Mouse (Mus musculus) adrenal gland, postnatal 25 days (tissue): ENCODE data around the gene Slc26a8. TPM values are rescaled to one million over a fixed set of nuclear protein-coding genes. Genes with fewer than 3 reads are reported as not detected.
"Not testable (repeated sequence)": the region's sequence is repeated elsewhere in the genome, so short reads cannot be mapped to it uniquely, and the experiment has no call there.

ENCODE experiments used
- DNase-seq: peaks from one replicate; pipeline ENCODE4 v3.0.0; 2021; ENCODE audit warnings: mixed read lengths
- long read RNA-seq: library from polyadenylated mRNA; stranded (forward); transcript quantifications from one replicate; pipeline ENCODE4 v2.0.0, GENCODE M21; 2021
- total RNA-seq: library from RNA; stranded (reverse); gene quantifications from 2 replicates; pipeline ENCODE4 v1.2.3, GENCODE M21; 2021

Slc26a8 gene
- total RNA-seq = 1.9 TPM in 1 of 2 replicates, not detected in the other
- long read RNA-seq = 0 reads

DNA sequence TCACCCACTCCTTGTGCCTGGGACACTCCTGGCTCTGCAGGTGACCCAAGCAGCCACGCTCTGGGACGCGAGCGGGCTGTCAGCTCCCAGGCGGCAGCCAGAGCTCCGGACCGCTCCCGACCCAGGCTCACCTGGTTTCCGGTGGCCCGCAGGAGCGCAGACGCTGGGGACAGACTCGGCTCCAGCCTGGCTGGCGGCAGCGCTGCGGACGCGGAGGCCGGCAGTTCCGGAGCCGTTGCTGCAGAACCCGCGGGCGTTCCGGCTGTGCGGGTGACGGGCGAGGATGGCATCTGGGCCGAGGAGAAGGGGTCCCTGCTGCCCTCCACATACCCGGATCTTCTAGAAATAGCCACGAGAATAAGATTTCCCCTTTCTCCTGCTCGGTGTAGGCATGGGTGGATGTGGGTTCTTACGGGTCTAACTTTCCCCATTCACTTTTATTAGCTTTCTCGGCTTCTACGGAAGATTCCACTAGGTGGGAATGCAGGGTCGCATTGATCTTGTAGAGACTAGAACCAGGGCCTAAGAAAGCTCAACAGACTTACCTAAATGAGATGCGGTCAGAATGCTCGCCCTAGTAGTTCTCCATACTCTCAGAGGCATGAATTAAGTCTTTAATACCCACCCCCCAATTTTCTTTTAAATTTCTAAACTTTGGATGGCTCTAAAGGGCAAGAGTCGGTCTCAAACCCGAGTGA lies at the start of gene Slc26a8:
Gene Slc26a8, minus strand, starts transcription at position 648 of the 698 bp plus-strand sequence.
- DNase-seq = peak; percentile 32

DNA sequence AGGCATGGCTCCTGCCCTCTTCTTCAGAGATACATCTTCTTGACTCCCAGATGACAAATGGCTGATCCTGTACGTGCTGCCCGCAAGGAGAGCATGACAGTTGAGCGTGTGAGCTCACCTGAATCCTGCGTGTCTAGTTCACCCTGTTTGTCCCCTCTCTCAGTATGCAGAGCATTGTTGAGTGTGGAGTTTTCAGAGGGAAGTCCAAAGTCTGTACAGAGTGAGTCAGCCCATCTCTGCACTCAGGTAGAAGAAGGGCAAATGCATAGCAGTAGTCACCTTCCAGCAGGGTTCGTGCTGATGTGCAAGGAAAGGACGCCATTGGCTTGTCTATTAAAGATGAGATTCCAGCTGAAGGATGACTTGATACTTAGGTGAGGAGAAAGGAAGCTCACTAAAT lies 49.2 kb upstream of the Slc26a8 start:
- no peak for DNase-seq

DNA sequence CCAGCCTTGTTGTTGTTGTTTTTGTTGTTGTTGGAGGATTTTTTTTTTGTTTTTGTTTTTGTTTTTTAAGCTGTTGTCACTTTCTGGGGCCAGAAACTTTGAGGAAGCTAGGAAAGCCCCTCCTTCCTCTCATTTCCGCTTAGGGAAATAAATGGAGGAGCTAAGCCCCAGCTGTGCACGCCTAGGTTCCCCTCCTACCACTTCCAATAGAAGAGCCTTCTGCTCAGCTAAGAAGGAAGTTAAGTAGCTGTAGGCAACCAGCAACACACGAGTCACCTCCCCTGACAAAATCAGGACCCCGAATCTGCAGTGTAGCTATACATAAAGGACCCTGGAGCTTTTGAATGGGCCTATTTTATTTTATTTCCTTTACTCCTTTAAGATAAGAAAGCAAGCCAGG lies 47.9 kb upstream of the Slc26a8 start:
- DNase-seq = no peak

DNA sequence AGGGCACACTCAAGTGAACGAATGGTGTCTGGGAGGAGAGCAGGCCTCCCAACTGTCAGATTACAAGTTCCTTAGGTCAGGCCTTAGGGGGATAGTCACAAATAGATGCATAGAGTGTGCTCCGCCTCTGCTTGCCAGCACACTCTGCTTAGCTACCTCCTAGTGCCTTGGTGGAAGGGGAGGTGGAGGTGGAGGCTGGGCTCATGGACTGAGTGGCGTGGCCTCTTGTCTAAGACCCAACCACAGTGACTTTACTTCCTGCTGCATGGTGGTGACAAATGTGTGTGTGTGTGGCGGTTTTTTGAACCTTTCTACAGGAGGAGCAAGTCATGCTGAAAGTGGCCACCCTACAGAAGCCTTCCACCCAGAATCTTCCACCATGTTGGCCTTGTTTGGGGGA lies 46.5 kb upstream of the Slc26a8 start:
- DNase-seq = no peak

DNA sequence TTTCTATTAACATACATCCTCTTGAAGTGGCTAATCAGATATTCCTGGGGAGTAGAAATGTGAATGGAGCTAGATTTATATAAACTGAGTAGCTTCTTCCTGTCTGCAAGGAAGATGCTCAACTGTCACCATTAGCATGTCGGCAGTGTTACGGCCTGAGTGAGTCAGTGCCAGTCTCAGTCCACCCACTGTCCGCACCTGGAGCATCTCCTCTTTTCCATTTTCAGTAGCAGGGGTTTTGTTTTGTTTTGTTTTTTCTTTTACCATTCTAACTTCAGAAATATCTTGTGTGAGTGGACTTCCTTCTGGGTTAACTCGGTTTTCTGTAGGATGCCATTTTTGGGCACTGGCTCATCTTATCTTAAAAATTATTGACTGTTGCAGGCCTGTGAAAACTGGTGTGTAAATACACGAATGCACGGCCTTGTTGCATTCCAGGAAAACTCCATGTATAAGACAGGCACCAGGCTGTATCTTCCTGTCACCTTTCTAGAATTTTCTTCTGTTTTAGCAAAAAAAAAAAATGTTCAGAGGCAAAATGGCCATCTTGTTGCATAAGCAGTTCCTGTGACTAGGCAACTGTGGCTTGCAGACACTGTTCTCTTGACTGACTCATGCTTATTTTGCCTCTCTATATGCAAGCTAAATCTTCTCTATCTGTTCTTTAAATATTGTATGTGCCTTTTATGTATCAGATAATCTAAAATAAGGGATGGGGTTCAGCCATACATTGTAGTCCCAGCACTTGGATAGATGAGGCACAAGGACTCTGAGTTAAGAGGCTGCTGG lies 45.5 kb upstream of the Slc26a8 start:
- no peak for DNase-seq

DNA sequence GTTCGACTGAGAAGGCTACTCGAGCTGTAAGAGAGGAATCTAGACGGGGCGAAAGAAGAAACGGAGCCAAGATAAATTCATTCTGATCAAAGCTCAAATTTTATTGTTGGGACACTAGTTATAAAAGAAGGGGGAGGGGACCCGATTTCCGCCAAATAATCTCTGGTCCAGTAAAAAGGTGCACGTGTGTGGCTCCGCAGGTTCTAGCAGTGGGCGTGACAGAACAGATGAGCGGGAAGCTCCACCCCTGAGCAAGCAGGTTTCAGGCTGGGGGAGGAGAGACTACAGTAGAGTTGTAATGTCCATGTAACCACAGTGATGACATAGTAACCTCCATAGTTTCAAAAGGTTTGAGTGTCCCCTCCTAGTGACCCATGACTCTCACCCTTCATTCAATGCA lies 37.5 kb upstream of the Slc26a8 start:
- not testable (repeated sequence) for DNase-seq

DNA sequence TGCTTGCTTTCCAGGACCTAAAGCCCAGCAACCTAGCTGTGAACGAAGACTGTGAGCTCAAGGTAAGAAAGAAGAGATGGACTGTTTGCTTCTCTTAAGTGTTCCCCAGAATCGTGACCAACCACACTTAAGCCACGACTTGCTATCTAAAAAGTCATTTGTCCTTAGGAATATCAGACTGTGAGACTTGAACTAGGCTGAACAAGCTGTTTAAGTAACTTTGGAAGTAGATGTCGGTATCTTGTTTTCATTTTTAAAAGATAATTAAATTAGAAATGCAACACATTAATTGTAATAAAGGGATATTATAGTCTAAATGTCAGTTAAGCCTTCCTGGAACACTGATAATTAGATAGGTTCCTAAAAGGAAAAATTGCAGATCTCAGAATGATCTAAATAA lies 35.8 kb upstream of the Slc26a8 start, which contains the start of gene AC170998.1:
Gene AC170998.1, plus strand, starts transcription at position 301 of the 400 bp plus-strand sequence.
- no peak for DNase-seq

DNA sequence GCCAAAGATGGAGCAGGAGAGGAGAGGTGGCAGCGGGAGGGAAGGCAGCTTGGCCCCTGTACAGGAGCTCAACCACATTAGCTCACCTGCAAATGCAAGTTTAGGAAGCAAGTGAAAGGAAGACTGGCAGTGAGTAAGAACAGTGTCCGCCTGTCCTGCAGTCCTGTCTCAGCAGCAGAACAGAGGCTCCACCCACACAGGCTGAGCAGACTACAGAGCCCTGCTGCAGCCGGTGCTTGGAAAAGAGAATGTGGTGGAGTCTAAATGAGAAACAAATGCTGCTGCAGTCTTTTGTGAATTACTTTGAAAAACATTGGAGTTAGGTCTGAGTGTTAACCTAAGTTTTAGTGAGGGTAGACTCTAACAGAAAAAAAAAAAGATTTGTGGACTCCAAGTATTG lies 27.5 kb upstream of the Slc26a8 start:
- DNase-seq = no peak

DNA sequence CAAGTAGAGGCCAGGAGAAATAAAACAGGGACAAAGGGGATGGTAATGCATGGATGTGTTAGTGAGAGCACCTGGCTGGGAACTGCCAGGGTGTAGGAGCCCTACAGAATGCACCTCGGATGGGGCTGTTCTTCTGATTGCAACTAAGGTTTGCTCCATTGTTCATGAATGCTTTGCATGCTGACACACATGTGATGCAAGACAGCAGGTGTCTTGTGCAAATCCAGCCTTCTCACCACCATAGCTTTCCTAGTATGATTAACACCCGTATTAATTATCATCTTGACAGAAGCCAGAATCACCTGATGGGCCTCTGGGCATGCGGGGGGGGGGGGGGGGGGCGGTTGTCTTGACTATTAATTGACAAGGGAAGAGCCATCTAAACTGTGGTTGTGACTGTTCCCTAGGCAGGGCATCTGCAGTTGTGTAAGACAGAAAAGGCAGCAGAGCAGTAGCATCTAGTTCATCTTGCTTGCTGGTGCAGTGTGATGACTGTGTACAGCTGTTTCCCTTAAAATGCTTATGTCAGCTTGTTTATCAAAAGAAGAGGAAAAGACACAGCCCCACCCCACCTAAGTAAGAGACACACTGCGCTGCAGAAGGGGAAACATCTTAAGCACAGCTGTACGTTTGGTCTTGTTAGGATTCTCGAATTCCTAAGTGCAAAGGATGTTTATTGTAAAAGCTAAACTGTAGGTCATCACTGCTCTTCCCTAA lies 26.0 kb upstream of the Slc26a8 start:
- no peak for DNase-seq

DNA sequence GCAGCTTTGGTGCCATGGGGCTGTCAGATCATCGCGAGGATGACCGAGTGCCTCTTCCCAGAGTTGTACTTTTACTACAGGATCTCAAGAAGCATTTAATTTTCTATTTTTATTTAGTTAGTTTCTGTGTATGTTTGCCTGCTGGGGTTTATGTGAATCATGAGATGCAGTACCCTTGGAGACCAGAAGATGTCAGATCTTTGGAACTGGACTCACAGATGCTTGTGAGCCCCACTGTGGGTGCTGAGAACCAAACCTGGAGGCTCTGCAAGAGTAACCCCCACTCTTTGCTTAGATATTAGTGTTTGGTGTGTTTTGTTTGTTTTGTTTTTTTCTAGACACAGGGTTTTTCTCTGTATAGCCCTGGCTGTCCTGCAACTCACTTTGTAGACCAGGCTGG lies 24.0 kb upstream of the Slc26a8 start:
- DNase-seq = no peak

DNA sequence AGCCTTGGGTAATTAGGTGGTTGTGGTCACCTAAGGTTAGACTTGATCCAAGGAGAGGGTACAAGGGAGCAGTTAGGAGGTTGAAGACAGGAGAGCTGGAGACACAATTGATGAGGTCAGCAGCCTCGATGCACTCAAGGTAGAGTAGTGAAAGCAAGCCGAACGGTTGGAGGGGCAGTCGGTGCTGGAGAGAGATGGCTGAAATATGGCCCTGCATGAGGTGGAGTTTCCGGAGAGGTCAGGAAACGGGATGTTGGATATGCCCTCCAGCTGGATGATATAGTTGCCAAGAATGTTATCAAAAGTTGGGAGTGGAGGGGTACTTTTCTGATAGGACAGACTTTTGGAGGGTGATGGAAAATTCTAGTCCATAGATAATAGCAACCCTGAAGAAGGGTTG lies 22.3 kb upstream of the Slc26a8 start:
- no peak for DNase-seq

DNA sequence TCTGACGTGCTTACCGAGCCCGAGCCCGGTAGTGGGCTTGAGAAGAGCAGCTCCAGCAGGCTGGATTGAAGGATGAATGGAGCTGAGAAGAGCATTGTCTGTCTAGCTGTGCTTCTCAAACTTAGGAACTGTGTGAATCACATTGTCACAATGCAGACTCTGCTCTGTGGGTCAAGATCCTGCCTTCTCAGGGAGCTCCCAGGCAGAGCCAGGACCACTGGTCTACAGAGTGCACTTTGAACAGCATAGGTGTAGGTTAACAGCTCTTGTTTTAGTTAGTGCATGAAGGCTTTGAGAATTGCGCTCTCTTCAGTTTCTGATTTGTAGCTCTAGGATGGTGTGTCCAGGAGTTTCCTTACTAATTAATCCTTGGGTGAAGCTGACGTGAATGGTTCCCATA lies 21.2 kb upstream of the Slc26a8 start:
- DNase-seq = no peak

DNA sequence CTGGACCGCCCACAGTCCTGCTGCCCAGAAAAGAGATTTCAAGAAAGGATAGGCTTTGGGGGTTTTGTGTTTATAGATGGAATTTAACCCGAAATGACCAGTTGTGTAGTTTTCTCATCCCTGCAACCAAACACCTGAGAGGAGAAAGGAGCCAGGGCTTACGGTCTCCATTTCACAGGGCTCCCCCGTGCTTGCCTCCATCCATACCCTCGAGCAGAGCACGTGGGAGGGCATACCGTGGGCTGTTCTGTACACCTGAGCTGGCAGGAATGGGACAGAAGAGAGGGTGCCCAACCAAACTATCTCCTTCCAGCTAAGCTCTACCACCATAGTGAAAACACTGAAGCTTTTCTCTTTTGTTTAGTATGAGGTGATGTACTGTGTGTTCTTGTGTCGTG lies 20.3 kb upstream of the Slc26a8 start:
- no peak for DNase-seq

DNA sequence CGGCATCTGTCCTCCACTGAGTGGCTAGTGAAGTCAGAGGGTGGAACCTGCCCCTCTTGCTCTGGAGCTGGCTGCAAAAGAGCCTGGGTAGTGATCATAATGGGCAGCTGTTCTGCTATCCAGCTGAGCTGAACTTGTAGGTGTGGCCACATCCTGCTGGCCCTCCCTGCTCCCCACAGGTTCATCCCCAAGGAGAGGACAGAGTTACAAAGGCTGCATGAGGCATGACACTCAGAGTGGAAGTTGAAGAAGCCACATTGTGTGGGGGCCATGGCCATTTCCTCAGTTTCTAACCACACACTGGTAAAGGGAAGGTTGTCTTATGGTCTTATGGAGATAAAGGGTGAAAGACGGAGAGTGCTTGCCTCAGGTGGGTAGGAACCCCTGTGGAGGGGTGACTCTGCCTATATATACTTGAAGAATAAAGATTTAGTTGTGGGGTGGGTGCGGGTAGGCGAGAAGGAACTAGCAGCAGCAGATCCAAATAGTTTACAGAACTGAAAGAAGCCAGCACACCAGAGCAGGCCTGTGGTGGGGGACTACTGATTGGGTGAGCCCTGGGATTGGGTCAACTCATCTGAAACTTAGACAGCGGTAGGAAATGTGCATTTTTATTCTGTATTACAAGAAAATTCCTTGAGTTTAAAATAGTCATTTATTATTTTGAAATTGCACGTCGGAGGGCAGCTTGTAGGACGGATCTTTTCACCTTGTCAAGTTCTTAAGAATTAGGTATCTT lies 19.7 kb upstream of the Slc26a8 start:
- no peak for DNase-seq

DNA sequence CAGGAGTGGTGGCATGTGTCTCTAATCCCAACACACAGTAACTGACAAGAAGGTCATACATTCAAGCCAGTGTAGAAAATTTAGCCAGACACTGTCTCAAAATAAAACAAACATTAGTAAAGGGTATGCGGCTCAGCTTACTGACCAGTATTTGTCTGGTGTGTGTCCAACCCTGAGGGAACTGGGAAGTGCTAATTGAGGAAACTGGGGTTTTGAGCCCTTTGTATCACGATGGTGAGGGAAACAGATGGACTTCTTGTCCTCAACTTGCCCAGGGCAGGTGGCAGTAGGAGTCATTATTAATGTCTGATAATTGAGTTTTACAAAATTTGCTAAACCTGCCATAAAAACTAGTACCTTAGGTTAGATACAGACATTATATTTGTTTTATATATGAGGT lies 19.0 kb upstream of the Slc26a8 start:
- no peak for DNase-seq

DNA sequence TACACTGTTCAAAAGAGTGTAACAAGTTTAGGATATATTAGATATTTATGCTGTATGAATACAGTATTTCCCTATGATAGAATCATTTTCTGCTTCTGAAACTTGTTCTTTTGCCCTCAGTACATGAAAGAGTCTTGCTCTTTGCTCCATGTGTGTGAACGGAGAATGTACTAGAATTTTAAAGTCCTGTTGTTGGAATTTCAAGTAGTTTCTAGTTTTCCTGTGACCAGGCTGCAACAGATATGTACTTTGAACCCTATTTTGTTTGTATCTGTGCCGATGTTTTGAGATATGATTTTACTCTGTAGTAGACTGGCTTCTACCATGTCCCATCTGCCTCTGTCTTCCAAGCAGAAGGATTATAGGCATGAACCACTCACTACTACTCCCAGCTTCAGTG lies 17.8 kb upstream of the Slc26a8 start:
- DNase-seq = no peak

DNA sequence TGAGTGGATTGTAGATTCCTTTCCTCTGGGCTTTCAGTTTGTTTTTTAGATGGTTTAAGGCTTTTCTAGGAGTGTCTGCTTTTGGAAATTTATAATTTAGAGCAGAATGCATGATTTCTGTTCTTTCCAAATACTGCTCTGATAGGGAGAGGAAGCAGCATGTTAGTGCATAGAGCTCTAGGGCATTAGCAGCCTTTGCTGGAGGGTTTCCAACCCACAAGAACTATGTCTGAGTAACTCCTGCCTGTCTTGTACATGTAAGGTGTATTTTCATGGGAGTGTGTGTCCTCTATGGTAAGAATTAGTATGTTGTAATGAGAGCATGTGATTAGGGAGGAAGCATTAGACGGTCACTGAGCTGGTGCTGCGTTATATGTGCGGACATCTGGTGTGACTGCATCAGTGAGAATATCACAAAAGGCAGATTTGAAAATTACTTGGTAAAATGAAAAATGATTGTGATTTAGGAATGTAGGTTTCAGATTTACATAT lies 17.1 kb upstream of the Slc26a8 start:
- no peak for DNase-seq

DNA sequence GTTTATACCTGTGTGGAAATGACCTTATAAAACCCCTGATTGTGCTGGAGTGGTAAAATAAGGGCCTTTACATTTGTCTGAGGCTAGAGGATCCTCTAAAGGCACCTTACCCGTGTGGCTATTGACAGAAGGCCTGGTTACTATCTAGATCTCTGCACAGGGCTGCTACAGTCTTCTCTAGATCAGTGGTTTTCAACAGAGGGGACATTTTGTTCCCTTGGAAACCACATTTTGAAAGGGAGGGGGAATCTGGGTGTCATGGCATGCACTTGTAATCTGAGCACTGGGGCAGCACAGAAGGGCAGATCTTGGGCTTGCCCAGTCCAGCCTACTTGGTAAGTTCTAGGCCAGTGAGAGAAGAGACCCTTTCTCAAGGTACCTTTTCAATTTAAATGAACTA lies 16.7 kb upstream of the Slc26a8 start:
- no peak for DNase-seq

DNA sequence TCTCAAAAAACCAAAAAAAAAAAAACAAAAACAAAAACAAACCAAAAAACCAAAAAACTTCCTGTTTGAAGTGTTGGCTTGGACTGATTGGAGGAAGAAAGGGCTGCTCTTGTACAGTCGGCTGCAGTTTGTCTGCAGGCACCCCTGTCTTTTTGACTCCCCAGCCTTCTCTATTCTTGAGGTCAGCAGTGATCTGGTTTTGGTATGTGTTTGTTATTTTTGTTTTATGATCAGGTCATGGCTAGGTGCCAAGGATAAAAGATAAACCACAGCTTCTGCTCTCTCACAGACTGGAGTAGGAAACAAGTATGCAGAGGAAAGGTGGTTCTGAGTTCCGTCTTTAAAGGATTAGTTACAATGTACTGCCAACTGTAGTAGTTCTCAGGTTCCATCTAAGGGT lies 12.6 kb upstream of the Slc26a8 start:
- DNase-seq = no peak

DNA sequence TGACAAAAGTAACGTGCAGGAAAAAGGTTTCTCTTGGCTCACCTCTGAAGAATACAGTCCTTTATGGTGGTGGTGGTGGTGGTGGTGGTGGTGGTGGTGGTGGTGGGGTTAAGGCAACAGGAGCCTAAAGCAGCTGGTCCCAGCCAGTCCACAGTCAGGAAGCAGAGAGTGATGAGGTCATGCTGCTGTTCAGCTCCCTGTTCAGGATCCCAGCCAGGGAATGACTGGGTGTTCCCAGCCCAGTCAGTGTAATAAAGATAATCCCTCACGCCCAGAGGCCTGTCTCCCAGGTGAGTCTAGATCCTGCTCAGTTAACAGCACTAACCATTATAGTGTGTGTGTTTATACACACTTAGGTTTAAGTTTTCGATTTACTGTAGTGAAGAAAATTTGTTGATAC lies 11.7 kb upstream of the Slc26a8 start:
- DNase-seq = no peak

DNA sequence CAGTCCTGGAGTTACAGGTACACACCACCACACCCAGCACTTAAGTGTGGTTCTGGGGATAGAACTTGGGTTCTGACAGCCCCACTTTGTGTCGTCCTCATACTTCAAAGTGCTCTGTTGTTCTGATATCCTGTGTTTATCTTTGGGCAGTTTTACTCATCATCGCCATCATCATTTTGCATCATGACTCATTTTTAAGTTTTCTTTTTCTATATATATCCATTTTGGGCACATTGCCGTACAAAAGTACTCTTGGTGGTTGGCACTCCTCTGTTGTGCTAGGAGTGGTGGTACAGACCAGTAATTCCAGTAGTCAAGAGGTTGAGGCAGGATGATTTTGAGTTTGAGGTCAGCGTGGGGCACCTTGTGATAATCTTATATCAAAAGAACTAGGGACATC lies 11.1 kb upstream of the Slc26a8 start:
- no peak for DNase-seq

DNA sequence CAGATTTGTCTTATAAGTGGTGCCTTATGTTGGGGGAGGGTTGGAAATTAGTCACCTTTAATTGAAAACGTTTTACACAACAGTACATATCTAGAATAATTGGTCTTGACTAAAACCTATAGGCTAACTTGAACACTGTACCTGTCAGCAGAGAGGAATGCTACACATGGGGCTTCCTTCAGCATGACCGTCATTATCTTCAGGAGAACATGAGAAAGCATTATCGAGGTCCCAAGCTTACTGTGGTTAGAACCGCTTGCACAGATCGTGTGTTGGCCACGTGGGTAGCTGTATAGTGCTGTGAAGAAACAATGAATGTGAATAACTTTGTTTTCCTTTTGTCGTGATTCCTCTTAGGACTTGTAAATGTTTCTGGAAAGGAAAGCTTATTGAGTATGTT lies 9.8 kb upstream of the Slc26a8 start:
- no peak for DNase-seq
